Mouse (Mus musculus) adrenal gland, postnatal 14 days (tissue): ENCODE data around the gene Mef2a. TPM values are rescaled to one million over a fixed set of nuclear protein-coding genes. Genes with fewer than 3 reads are reported as not detected.

Experiments used
- DNase-seq: peaks from one replicate; pipeline ENCODE4 v3.0.0; 2021; ENCODE audit warnings: mixed read lengths
- total RNA-seq: library from RNA; stranded (reverse); gene quantifications from 2 replicates; pipeline ENCODE4 v1.2.3, GENCODE M21; 2021

Gene Mef2a
- total RNA-seq, 1 experiment from 2014 or later: 69.8 TPM

GRCm38 (mm10) chr7:67208317-67208716, 164.3 kb downstream of the Mef2a start:
- DNase-seq: no peak

GRCm38 (mm10) chr7:67207701-67208100, 165.0 kb downstream of the Mef2a start:
- DNase-seq: no peak

GRCm38 (mm10) chr7:67206496-67206895, 166.2 kb downstream of the Mef2a start:
- no peak for DNase-seq

GRCm38 (mm10) chr7:67205734-67206425, 166.8 kb downstream of the Mef2a start:
- DNase-seq: no peak

GRCm38 (mm10) chr7:67203625-67204024, 169.0 kb downstream of the Mef2a start:
- peak; percentile 43 for DNase-seq

GRCm38 (mm10) chr7:67199412-67199811, 173.2 kb downstream of the Mef2a start:
- peak; percentile 83 for DNase-seq

- no peak for DNase-seq
These were observed 188.9 kb downstream of the Mef2a start for GRCm38 (mm10) chr7:67183786-67184185.

Other genes starting within 250 kb of the Mef2a start
- gene Lysmd4, start 150.3 kb downstream of the Mef2a start, total RNA-seq: 9.3 and 13.1 TPM in 2 replicates